15 mouse cellular contexts compared by ENCODE assay signal in genomic region chr16:45427651-45428050, GRCm38 (mm10).
"Had no signal": no experiment of that assay in that cellular context is flagged by ENCODE, and none has a peak within 500 bp of the region (broad histone marks: within the 10 kb centered on the region; RNA-seq: fewer than 3 reads in every experiment).

No protein-coding gene starts in this region.

- DNase-seq: kidney, adult 8-10 months; kidney, postnatal 36 days; layer of hippocampus, adult 9-11 months; layer of hippocampus, postnatal 36 days; midbrain, embryonic 14.5 days; right cerebral cortex, adult 18-20 months; right cerebral cortex, postnatal 25 days; thymus, adult 18-20 months; thymus, postnatal 14 days had no signal

- H3K4me2 ChIP-seq: limb, embryonic 15.5 days; liver, embryonic 12.5 days; lung, embryonic 15.5 days; neural tube, embryonic 15.5 days had no signal

- H3K27me3 ChIP-seq: limb, embryonic 15.5 days; lung, embryonic 15.5 days; neural tube, embryonic 15.5 days had no signal

- ATAC-seq: liver, embryonic 12.5 days had no signal

- H3K36me3 ChIP-seq: limb, embryonic 15.5 days; liver, embryonic 12.5 days; lung, embryonic 15.5 days; midbrain, embryonic 10.5 days; neural tube, embryonic 15.5 days had no signal

- H3K4me3 ChIP-seq: limb, embryonic 15.5 days; liver, embryonic 12.5 days; lung, embryonic 15.5 days; midbrain, embryonic 10.5 days; myocyte; neural tube, embryonic 15.5 days had no signal

- H3K9ac ChIP-seq: limb, embryonic 15.5 days; liver, embryonic 12.5 days; lung, embryonic 15.5 days; neural tube, embryonic 15.5 days had no signal

- H3K27ac ChIP-seq: limb, embryonic 15.5 days; liver, embryonic 12.5 days; lung, embryonic 15.5 days; midbrain, embryonic 10.5 days; neural tube, embryonic 15.5 days had no signal

- H3K4me1 ChIP-seq: limb, embryonic 15.5 days; liver, embryonic 12.5 days; lung, embryonic 15.5 days; midbrain, embryonic 10.5 days; neural tube, embryonic 15.5 days had no signal

- H3K9me3 ChIP-seq: limb, embryonic 15.5 days; liver, embryonic 12.5 days; lung, embryonic 15.5 days; midbrain, embryonic 10.5 days; neural tube, embryonic 15.5 days had no signal
